Mouse (Mus musculus): ENCODE measurements around the gene Fbxo41.

Fbxo41 gene

GRCm38 (mm10) chr6:85496976-85497375 lies 5.8 kb downstream of the Fbxo41 start:
- intact Hi-C loops (cut with DNase I) = no loop called here

GRCm38 (mm10) chr6:85491606-85492005 lies 11.2 kb downstream of the Fbxo41 start:
- intact Hi-C loops (cut with DNase I) = no loop called here

GRCm38 (mm10) chr6:85490252-85490651 lies 12.5 kb downstream of the Fbxo41 start:
- intact Hi-C loops (cut with DNase I) = no loop called here

GRCm38 (mm10) chr6:85489717-85490116 lies 13.1 kb downstream of the Fbxo41 start:
- intact Hi-C loops (cut with DNase I) = no loop called here

GRCm38 (mm10) chr6:85488510-85488909 lies 14.3 kb downstream of the Fbxo41 start:
- intact Hi-C loops (cut with DNase I) = no loop called here

- intact Hi-C loops (cut with DNase I) = no loop called here
Observed at GRCm38 (mm10) chr6:85485738-85486137, 17.1 kb downstream of the Fbxo41 start.

GRCm38 (mm10) chr6:85483843-85484721 lies 18.7 kb downstream of the Fbxo41 start:
- intact Hi-C loops (cut with DNase I) = no loop called here

- intact Hi-C loops (cut with DNase I) = no loop called here
Observed at GRCm38 (mm10) chr6:85480685-85481084, 22.1 kb downstream of the Fbxo41 start.

- intact Hi-C loops (cut with DNase I) = no loop called here
Observed at GRCm38 (mm10) chr6:85479979-85480378, 22.8 kb downstream of the Fbxo41 start.

GRCm38 (mm10) chr6:85478416-85478815 lies 24.4 kb downstream of the Fbxo41 start:
- intact Hi-C loops (cut with DNase I) = no loop called here

GRCm38 (mm10) chr6:85477366-85477917 lies 25.4 kb downstream of the Fbxo41 start:
- intact Hi-C loops (cut with DNase I) = no loop called here

GRCm38 (mm10) chr6:85475581-85475980 lies 27.2 kb downstream of the Fbxo41 start:
- intact Hi-C loops (cut with DNase I) = no loop called here

GRCm38 (mm10) chr6:85472542-85472941 lies 30.3 kb downstream of the Fbxo41 start:
- intact Hi-C loops (cut with DNase I) = no loop called here

- intact Hi-C loops (cut with DNase I) = no loop called here
Observed at GRCm38 (mm10) chr6:85471962-85472361, 30.8 kb downstream of the Fbxo41 start.

- intact Hi-C loops (cut with DNase I) = no loop called here
Observed at GRCm38 (mm10) chr6:85469660-85470430, 32.9 kb downstream of the Fbxo41 start.

GRCm38 (mm10) chr6:85465381-85465780 lies 37.4 kb downstream of the Fbxo41 start:
- intact Hi-C loops (cut with DNase I) = no loop called here

GRCm38 (mm10) chr6:85459621-85460020 lies 43.2 kb downstream of the Fbxo41 start:
- intact Hi-C loops (cut with DNase I) = loop anchor here (5.0 kb wide), 1 partner anchor 53 kb away; the partner anchor contains the start of gene Egr4

- intact Hi-C loops (cut with DNase I) = no loop called here
Observed at GRCm38 (mm10) chr6:85452816-85453215, 50.0 kb downstream of the Fbxo41 start.

GRCm38 (mm10) chr6:85452411-85452665 lies 50.5 kb downstream of the Fbxo41 start:
- intact Hi-C loops (cut with DNase I) = no loop called here

GRCm38 (mm10) chr6:85451664-85452410 lies 51.0 kb downstream of the Fbxo41 start, which contains the start of gene Pradc1:
Gene Pradc1 (minus strand): TSS chr6:85451970.
- intact Hi-C loops (cut with DNase I) = no loop called here

All from adrenal gland (tissue).